ENCODE assay signal across 9 mouse cellular contexts in genomic region chr1:178798886-178799285, GRCm38 (mm10).
DNase-seq lines count a peak whose midpoint lies in the region; ATAC-seq lines count a peak whose summit lies in the region.
"Had no signal": no experiment of that assay in that cellular context is flagged by ENCODE, and none has a peak within 500 bp of the region (broad histone marks: within the 10 kb centered on the region; RNA-seq: fewer than 3 reads in every experiment).

No protein-coding gene starts in this region.

- H3K4me1 ChIP-seq in heart, embryonic 14.5 days (ENCODE audit: control insufficient read depth in 2 of 2, insufficient read depth in 2 of 2, low read length in 2 of 2), result peaks cover 26 to 58% of the 10 kb centered on the region in 2 experiments
- peaks cover 55% of the 10 kb centered on the region for H3K4me1 ChIP-seq in limb, embryonic 12.5 days (replicated peaks)

- intact Hi-C loops in heart, postnatal 25 days (cut with DNase I), result no loop called here

- H3K4me3 ChIP-seq in heart, embryonic 14.5 days (ENCODE audit: control insufficient read depth in 1 of 2, insufficient read depth in 1 of 2, low read depth in 1 of 2, low read length in 2 of 2), result peak overlapping the region; percentile 12 to 32; a peak in 3 of 4 replicates
- H3K4me3 ChIP-seq in limb, embryonic 12.5 days (replicated peaks), result peak overlapping the region; percentile 11; the same call in 1 of the 2 replicates

- H3K27me3 ChIP-seq in heart, embryonic 14.5 days (ENCODE audit: control insufficient read depth, insufficient read depth, low read length), result no peaks in the 10 kb centered on the region
- H3K27me3 ChIP-seq in limb, embryonic 12.5 days, result no peaks in the 10 kb centered on the region

- ATAC-seq in heart, embryonic 14.5 days (ENCODE audit: insufficient number of reproducible peaks, insufficient read depth, low FRiP score, low read depth), result no peak
- no peak for ATAC-seq in limb, embryonic 12.5 days (ENCODE audit: insufficient number of reproducible peaks, insufficient read depth, low FRiP score, low TSS enrichment, low read depth)

- H3K4me2 ChIP-seq in heart, embryonic 14.5 days (ENCODE audit: low read length), result peak overlapping the region; percentile 68
- peak overlapping the region; percentile 48 for H3K4me2 ChIP-seq in limb, embryonic 12.5 days

- H3K36me3 ChIP-seq in heart, embryonic 14.5 days (ENCODE audit: control insufficient read depth, insufficient read depth, low read length), result no peaks in the 10 kb centered on the region
- H3K36me3 ChIP-seq in limb, embryonic 12.5 days, result no peaks in the 10 kb centered on the region; the same call in 1 of the 2 replicates

- DNase-seq in cerebellum, adult 18-20 months, result peak; percentile 27 to 46
- no peak for DNase-seq in cerebellum, postnatal 36 days
- no peak for DNase-seq in heart, postnatal 25 days (ENCODE audit: low spot score)
- DNase-seq in brain, adult 2 months (ENCODE audit: low read depth, low spot score), result peak; percentile 64
- DNase-seq in ovary, postnatal 10 days (ENCODE audit: low spot score), result no peak
- no peak for DNase-seq in right cerebral cortex, postnatal 36 days (ENCODE audit: low spot score in 2 of 2)

- peak overlapping the region; percentile 62 for H3K9ac ChIP-seq in heart, embryonic 14.5 days (ENCODE audit: low read length)
- H3K9ac ChIP-seq in limb, embryonic 12.5 days (replicated peaks), result no peak overlapping the region
- H3K9ac ChIP-seq: liver, embryonic 14.5 days had no signal

- WGBS in heart, embryonic 14.5 days, result 62% methylated on average over 8 of the region's 8 CpGs
- WGBS in limb, embryonic 12.5 days, result 75% methylated on average over 8 of the region's 8 CpGs

- no peaks in the 10 kb centered on the region for H3K9me3 ChIP-seq in heart, embryonic 14.5 days (ENCODE audit: control insufficient read depth, low read length)
- H3K9me3 ChIP-seq in limb, embryonic 12.5 days, result no peaks in the 10 kb centered on the region

- peak overlapping the region in 1 of 2 experiments; percentile 49; a peak in 2 of 4 replicates for H3K27ac ChIP-seq in heart, embryonic 14.5 days (replicated peaks in 1 of 2; ENCODE audit: control insufficient read depth in 1 of 2, insufficient read depth in 1 of 2, low read depth in 2 of 2, low read length in 2 of 2)
- H3K27ac ChIP-seq in limb, embryonic 12.5 days, result peak overlapping the region; percentile 69
- H3K27ac ChIP-seq: liver, embryonic 14.5 days had no signal

Comparison
In these comparisons a context has a peak if more than half of its experiments do, and no peak if none do; other contexts are left out.
1. DNase-seq: peak in cerebellum, adult 18-20 months (2 of 2) and brain, adult 2 months (single experiment); none in cerebellum, postnatal 36 days (0 of 2), heart, postnatal 25 days (single experiment), ovary, postnatal 10 days (single experiment) and right cerebral cortex, postnatal 36 days (0 of 2).